Comparison of ENCODE assay signal across 8 mouse cellular contexts in the genomic region with DNA sequence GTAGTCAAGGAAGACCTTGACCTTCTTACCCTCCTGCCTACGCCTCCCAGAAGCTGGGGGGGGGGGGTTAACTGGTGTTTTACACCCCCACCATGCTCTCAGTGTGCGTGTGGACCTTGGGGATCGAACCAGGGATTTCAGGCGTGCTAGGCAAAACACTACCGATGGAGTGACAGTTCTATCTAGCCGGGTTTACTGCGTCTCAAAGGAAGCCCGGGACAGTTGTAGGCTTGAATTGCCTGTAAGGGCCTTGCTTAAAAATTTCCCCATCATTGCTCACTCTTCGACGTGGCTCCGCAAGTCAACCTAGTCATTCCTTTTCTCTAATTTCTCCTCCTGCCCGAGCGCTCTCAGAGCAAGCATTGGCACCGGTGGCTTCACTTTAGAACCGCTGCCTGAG. TPM values are rescaled to one million over a fixed set of nuclear protein-coding genes. Genes with fewer than 3 reads are reported as not detected.
DNase-seq lines count a peak whose midpoint lies in the region; ATAC-seq and TF ChIP-seq lines count a peak whose summit lies in the region.

No protein-coding gene starts in this region.

- H3K36me3 ChIP-seq in spleen, adult 2 months (ENCODE audit: control insufficient read depth, insufficient read depth, low read length): peaks cover 1% of the 10 kb centered on the region; the same call in 1 of the 2 replicates
- peaks cover 24% of the 10 kb centered on the region for H3K36me3 ChIP-seq in limb, embryonic 12.5 days
- H3K36me3 ChIP-seq in stomach, embryonic 14.5 days (ENCODE audit: control insufficient read depth, insufficient read depth, low read length): peaks cover 4% of the 10 kb centered on the region

- WGBS in spleen, adult 2 months: 12% methylated on average over 15 of the region's 15 CpGs
- 32% methylated on average over 15 of the region's 15 CpGs for WGBS in limb, embryonic 12.5 days
- WGBS in stomach, embryonic 14.5 days: 32% methylated on average over 15 of the region's 15 CpGs

- peak overlapping the region; percentile 96 for H3K4me2 ChIP-seq in limb, embryonic 12.5 days
- H3K4me2 ChIP-seq in stomach, embryonic 14.5 days (replicated peaks; ENCODE audit: low read depth, low read length): peak overlapping the region; percentile 91

- H3K9ac ChIP-seq in limb, embryonic 12.5 days (replicated peaks): peak overlapping the region; percentile 94
- H3K9ac ChIP-seq in stomach, embryonic 14.5 days (replicated peaks; ENCODE audit: low read depth, low read length): peak overlapping the region; percentile 93

- no peak for TF ChIP-seq POLR2A in spleen, adult 2 months (IDR thresholded peaks at IDR 0.05; ENCODE audit: low read depth, low read length)

- H3K4me1 ChIP-seq in spleen, adult 2 months (ENCODE audit: control insufficient read depth, insufficient read depth, insufficient read length): peaks cover 5% of the 10 kb centered on the region; the same call in 1 of the 2 replicates
- peaks cover 14% of the 10 kb centered on the region for H3K4me1 ChIP-seq in limb, embryonic 12.5 days (replicated peaks)
- H3K4me1 ChIP-seq in stomach, embryonic 14.5 days (ENCODE audit: control insufficient read depth, insufficient read depth, low read length): peaks cover 11% of the 10 kb centered on the region; the same call in 1 of the 2 replicates

- H3K4me3 ChIP-seq in spleen, adult 2 months (ENCODE audit: extremely low read depth, insufficient read depth, insufficient read length): peak overlapping the region; percentile 93
- H3K4me3 ChIP-seq in limb, embryonic 12.5 days (replicated peaks): peak overlapping the region; percentile 85
- H3K4me3 ChIP-seq in stomach, embryonic 14.5 days (ENCODE audit: low read depth, low read length): peak overlapping the region; percentile 97

- intact Hi-C loops in gastrocnemius, postnatal 14 days (cut with DNase I; ENCODE audit: low total_unique reads): no loop called here

- DNase-seq in adrenal gland, adult 2 months: peak; percentile 21
- no peak for DNase-seq in adrenal gland, postnatal 10 days
- no peak for DNase-seq in spleen, adult 2 months (ENCODE audit: low read depth in 1 of 2, low spot score in 2 of 2)
- no peak for DNase-seq in spleen, adult 18-20 months
- no peak for DNase-seq in gastrocnemius, postnatal 14 days

- ATAC-seq in limb, embryonic 12.5 days (ENCODE audit: insufficient number of reproducible peaks, insufficient read depth, low FRiP score, low TSS enrichment, low read depth): no peak
- ATAC-seq in stomach, embryonic 14.5 days (ENCODE audit: insufficient number of reproducible peaks, insufficient read depth, low FRiP score, low read depth): no peak
- ATAC-seq in inflammation-experienced regulatory T-cells, adult 6 months: no peak

- no peak overlapping the region for H3K27ac ChIP-seq in spleen, adult 2 months (ENCODE audit: insufficient read depth, low read length)
- H3K27ac ChIP-seq in limb, embryonic 12.5 days: peak overlapping the region; percentile 74; the same call in 1 of the 2 replicates
- no peak overlapping the region for H3K27ac ChIP-seq in stomach, embryonic 14.5 days (ENCODE audit: low read length)

- H3K27me3 ChIP-seq in spleen, adult 2 months (ENCODE audit: control insufficient read depth, insufficient read depth, low read length): no peaks in the 10 kb centered on the region
- H3K27me3 ChIP-seq in limb, embryonic 12.5 days: no peaks in the 10 kb centered on the region
- H3K27me3 ChIP-seq in stomach, embryonic 14.5 days (ENCODE audit: control insufficient read depth, insufficient read depth, low read length): no peaks in the 10 kb centered on the region

- TF ChIP-seq CTCF in spleen, adult 2 months (IDR thresholded peaks at IDR 0.05; ENCODE audit: extremely low read depth, insufficient read depth, insufficient read length, insufficient replicate concordance): no peak

- H3K9me3 ChIP-seq in limb, embryonic 12.5 days: no peaks in the 10 kb centered on the region
- no peaks in the 10 kb centered on the region for H3K9me3 ChIP-seq in stomach, embryonic 14.5 days (ENCODE audit: control insufficient read depth, low read depth, low read length)

RNA-seq across cellular contexts. Expression of a gene that starts 1.6 kb away (rescaled TPM):
- 10 to 100 TPM; 42.0 to 46.8 TPM for total RNA-seq in adrenal gland, adult 2 months (2021)
- polyA plus RNA-seq in adrenal gland, adult 2 months (2012; rRNA removed): 41.5 and 42.8 TPM in 2 replicates
- total RNA-seq in adrenal gland, postnatal 10 days (2021): 10 to 100 TPM; 46.8 to 50.1 TPM
- polyA plus RNA-seq in spleen, adult 2 months (2012; rRNA removed): 18.0 and 21.2 TPM in 2 replicates
- 57.9 and 59.3 TPM in 2 replicates for polyA plus RNA-seq in limb, embryonic 12.5 days (2016; fragmentation: Nextera tagmentation; extraction: Ambion mirVana)
- polyA plus RNA-seq in stomach, embryonic 14.5 days (2014; fragmentation: Nextera tagmentation; extraction: Ambion mirVana): 23.3 and 29.4 TPM in 2 replicates
- polyA plus RNA-seq in inflammation-experienced regulatory T-cells, adult 6 months (2017; shearing (Covaris generic)): 10 to 100 TPM; 12.5 to 18.2 (median 16.3) TPM
- 10 to 100 TPM; 16.6 to 18.1 TPM for total RNA-seq in gastrocnemius, postnatal 14 days (2021)

RNA-seq across cellular contexts. Expression of a gene that starts 31.4 kb away (rescaled TPM):
- 100 to 1,000 TPM; 250 to 287 TPM for total RNA-seq in adrenal gland, adult 2 months (2021)
- polyA plus RNA-seq in adrenal gland, adult 2 months (2012; rRNA removed): 103 and 112 TPM in 2 replicates
- total RNA-seq in adrenal gland, postnatal 10 days (2021): 100 to 1,000 TPM; 164 to 207 TPM
- polyA plus RNA-seq in spleen, adult 2 months (2012; rRNA removed): 134 and 154 TPM in 2 replicates
- polyA plus RNA-seq in limb, embryonic 12.5 days (2016; fragmentation: Nextera tagmentation; extraction: Ambion mirVana): 83.3 and 89.3 TPM in 2 replicates
- 43.4 and 49.9 TPM in 2 replicates for polyA plus RNA-seq in stomach, embryonic 14.5 days (2014; fragmentation: Nextera tagmentation; extraction: Ambion mirVana)
- 100 to 1,000 TPM; 331 to 710 (median 523) TPM for polyA plus RNA-seq in inflammation-experienced regulatory T-cells, adult 6 months (2017; shearing (Covaris generic))
- total RNA-seq in gastrocnemius, postnatal 14 days (2021): 10 to 100 TPM; 68.8 to 72.9 TPM

RNA-seq across cellular contexts. Expression of a gene that starts 50.9 kb away (rescaled TPM):
- total RNA-seq in adrenal gland, adult 2 months (2021): 10 to 100 TPM; 24.2 to 38.5 TPM
- polyA plus RNA-seq in adrenal gland, adult 2 months (2012; rRNA removed): 24.7 and 27.4 TPM in 2 replicates
- 10 to 100 TPM; 30.3 to 32.7 TPM for total RNA-seq in adrenal gland, postnatal 10 days (2021)
- polyA plus RNA-seq in spleen, adult 2 months (2012; rRNA removed): 7.4 and 10.0 TPM in 2 replicates
- polyA plus RNA-seq in limb, embryonic 12.5 days (2016; fragmentation: Nextera tagmentation; extraction: Ambion mirVana): 95.0 and 99.5 TPM in 2 replicates
- 62.9 and 64.7 TPM in 2 replicates for polyA plus RNA-seq in stomach, embryonic 14.5 days (2014; fragmentation: Nextera tagmentation; extraction: Ambion mirVana)
- 1 to 10 TPM; 7.3 to 9.4 (median 7.9) TPM for polyA plus RNA-seq in inflammation-experienced regulatory T-cells, adult 6 months (2017; shearing (Covaris generic))
- total RNA-seq in gastrocnemius, postnatal 14 days (2021): 1 to 10 TPM; 7.6 to 7.8 TPM

RNA-seq across cellular contexts. Expression of a gene that starts 51.4 kb away (rescaled TPM):
- 10 to 100 TPM; 24.6 to 32.6 TPM for total RNA-seq in adrenal gland, adult 2 months (2021)
- 48.0 and 62.7 TPM in 2 replicates for polyA plus RNA-seq in adrenal gland, adult 2 months (2012; rRNA removed)
- 10 to 100 TPM; 27.2 to 33.8 TPM for total RNA-seq in adrenal gland, postnatal 10 days (2021)
- polyA plus RNA-seq in spleen, adult 2 months (2012; rRNA removed): 55.5 and 75.5 TPM in 2 replicates
- polyA plus RNA-seq in limb, embryonic 12.5 days (2016; fragmentation: Nextera tagmentation; extraction: Ambion mirVana): 85.8 and 87.2 TPM in 2 replicates
- 65.7 and 67.0 TPM in 2 replicates for polyA plus RNA-seq in stomach, embryonic 14.5 days (2014; fragmentation: Nextera tagmentation; extraction: Ambion mirVana)
- polyA plus RNA-seq in inflammation-experienced regulatory T-cells, adult 6 months (2017; shearing (Covaris generic)): 10 to 100 TPM; 42.4 to 69.7 (median 60.2) TPM
- 10 to 100 TPM; 20.0 to 26.6 TPM for total RNA-seq in gastrocnemius, postnatal 14 days (2021)
